In genomic region chr2:109697151-109697550, GRCm38 (mm10) we compare ENCODE assay signal across 16 mouse cellular contexts. TPM values are rescaled to one million over a fixed set of nuclear protein-coding genes. Genes with fewer than 3 reads are reported as not detected.
DNase-seq lines count a peak whose midpoint lies in the region; ATAC-seq lines count a peak whose summit lies in the region.
"Had no signal": no experiment of that assay in that cellular context is flagged by ENCODE, and none has a peak within 500 bp of the region (broad histone marks: within the 10 kb centered on the region; RNA-seq: fewer than 3 reads in every experiment).

No protein-coding gene starts in this region.

- peak; percentile 13 for DNase-seq in embryo, embryonic 9.5 days (ENCODE audit: extremely low spot score)
- no peak for DNase-seq in embryo, embryonic 10.5 days (ENCODE audit: low spot score)
- no peak for DNase-seq in hindbrain, embryonic 14.5 days (ENCODE audit: low spot score)
- no peak for DNase-seq in heart, adult 8-10 months (ENCODE audit: low spot score)
- DNase-seq in lung, postnatal 10 days, result no peak
- DNase-seq: cerebellum, adult 8-10 months; heart, adult 18-20 months; heart, postnatal 10 days; left cerebral cortex, postnatal 4 days; lung, adult 18-20 months; thymus, postnatal 14 days had no signal

- H3K27me3 ChIP-seq in embryonic facial prominence, embryonic 12.5 days, result 0 out of 2 replicates have a peak, but pooled peaks cover 5% of the 10 kb centered on the region
- peaks cover 14% of the 10 kb centered on the region; the same call in 1 of the 2 replicates for H3K27me3 ChIP-seq in hindbrain, embryonic 14.5 days (ENCODE audit: control insufficient read depth, insufficient read depth, low read length)
- peaks cover 4% of the 10 kb centered on the region; the same call in 1 of the 2 replicates for H3K27me3 ChIP-seq in midbrain, embryonic 15.5 days (replicated peaks)

- H3K9ac ChIP-seq in embryonic facial prominence, embryonic 12.5 days, result no peak overlapping the region
- H3K9ac ChIP-seq in hindbrain, embryonic 14.5 days, result no peak overlapping the region
- no peak overlapping the region for H3K9ac ChIP-seq in midbrain, embryonic 15.5 days
- H3K9ac ChIP-seq: intestine, embryonic 15.5 days had no signal

- H3K4me2 ChIP-seq in embryonic facial prominence, embryonic 12.5 days (replicated peaks), result peak overlapping the region; percentile 0; the same call in 1 of the 2 replicates
- peak overlapping the region; percentile 24 for H3K4me2 ChIP-seq in hindbrain, embryonic 14.5 days (replicated peaks)
- peak overlapping the region; percentile 28; the same call in 1 of the 2 replicates for H3K4me2 ChIP-seq in midbrain, embryonic 15.5 days
- H3K4me2 ChIP-seq: intestine, embryonic 15.5 days had no signal

- WGBS in embryonic facial prominence, embryonic 12.5 days, result 8% methylated on average over 4 of the region's 4 CpGs
- WGBS in hindbrain, embryonic 14.5 days, result 6% methylated on average over 4 of the region's 4 CpGs
- 3% methylated on average over 4 of the region's 4 CpGs for WGBS in midbrain, embryonic 15.5 days

- ATAC-seq in embryonic facial prominence, embryonic 12.5 days (ENCODE audit: insufficient number of reproducible peaks, insufficient read depth, low FRiP score, low TSS enrichment), result no peak
- ATAC-seq in hindbrain, embryonic 14.5 days (ENCODE audit: low FRiP score), result no peak
- no peak for ATAC-seq in midbrain, embryonic 15.5 days (replicated peaks)
- ATAC-seq in CD4-positive, CD25-positive, alpha-beta regulatory T cell, adult 4 months, result no peak
- ATAC-seq: intestine, embryonic 15.5 days had no signal

- no peaks in the 10 kb centered on the region for H3K36me3 ChIP-seq in embryonic facial prominence, embryonic 12.5 days
- no peaks in the 10 kb centered on the region for H3K36me3 ChIP-seq in hindbrain, embryonic 14.5 days (replicated peaks; ENCODE audit: control insufficient read depth, insufficient read depth)
- H3K36me3 ChIP-seq in midbrain, embryonic 15.5 days (replicated peaks), result no peaks in the 10 kb centered on the region
- H3K36me3 ChIP-seq: intestine, embryonic 15.5 days had no signal

- peaks cover 8% of the 10 kb centered on the region; the same call in 1 of the 2 replicates for H3K4me1 ChIP-seq in embryonic facial prominence, embryonic 12.5 days
- peaks cover 16% of the 10 kb centered on the region for H3K4me1 ChIP-seq in hindbrain, embryonic 14.5 days (replicated peaks; ENCODE audit: control insufficient read depth, insufficient read depth, low read length)
- H3K4me1 ChIP-seq in midbrain, embryonic 15.5 days, result peaks cover 36% of the 10 kb centered on the region

- H3K27ac ChIP-seq in embryonic facial prominence, embryonic 12.5 days, result no peak overlapping the region
- no peak overlapping the region for H3K27ac ChIP-seq in hindbrain, embryonic 14.5 days
- no peak overlapping the region for H3K27ac ChIP-seq in midbrain, embryonic 15.5 days
- H3K27ac ChIP-seq: intestine, embryonic 15.5 days had no signal

- H3K4me3 ChIP-seq in embryonic facial prominence, embryonic 12.5 days, result no peak overlapping the region
- H3K4me3 ChIP-seq in hindbrain, embryonic 14.5 days (replicated peaks; ENCODE audit: low read length), result no peak overlapping the region
- H3K4me3 ChIP-seq in midbrain, embryonic 15.5 days, result no peak overlapping the region
- H3K4me3 ChIP-seq: intestine, embryonic 15.5 days had no signal

- H3K9me3 ChIP-seq in embryonic facial prominence, embryonic 12.5 days, result no peaks in the 10 kb centered on the region
- H3K9me3 ChIP-seq in hindbrain, embryonic 14.5 days (ENCODE audit: control insufficient read depth, low read length), result no peaks in the 10 kb centered on the region
- no peaks in the 10 kb centered on the region for H3K9me3 ChIP-seq in midbrain, embryonic 15.5 days
- H3K9me3 ChIP-seq: intestine, embryonic 15.5 days had no signal

RNA-seq across cellular contexts. Expression of gene Bdnf, which starts 22.7 kb away (rescaled TPM):
- 5.3 and 5.4 TPM in 2 replicates for polyA plus RNA-seq in embryonic facial prominence, embryonic 12.5 days (2016; fragmentation: Nextera tagmentation; extraction: Ambion mirVana)
- 4.2 and 5.3 TPM in 2 replicates for polyA plus RNA-seq in hindbrain, embryonic 14.5 days (2014; fragmentation: Nextera tagmentation; extraction: Ambion mirVana)
- 6.4 and 6.8 TPM in 2 replicates for polyA plus RNA-seq in midbrain, embryonic 15.5 days (2015; fragmentation: Nextera tagmentation; extraction: Ambion mirVana)
- 1 to 10 TPM; 4.2 to 8.0 (median 6.2) TPM for total RNA-seq in heart, adult 8-10 months (2022)
- polyA plus RNA-seq in CD4-positive, CD25-positive, alpha-beta regulatory T cell, adult 4 months (2017; shearing (Covaris generic)), result not detected
- polyA plus RNA-seq: small intestine, adult 2 months had no signal
